Mouse (Mus musculus): Measurements from ENCODE around the gene Slc38a6. TPM values are rescaled to one million over a fixed set of nuclear protein-coding genes. Genes with fewer than 3 reads are reported as not detected.

The Slc38a6 gene
- polyA plus RNA-seq, 1 experiment from 2014 or later: 10.4 TPM

DNA sequence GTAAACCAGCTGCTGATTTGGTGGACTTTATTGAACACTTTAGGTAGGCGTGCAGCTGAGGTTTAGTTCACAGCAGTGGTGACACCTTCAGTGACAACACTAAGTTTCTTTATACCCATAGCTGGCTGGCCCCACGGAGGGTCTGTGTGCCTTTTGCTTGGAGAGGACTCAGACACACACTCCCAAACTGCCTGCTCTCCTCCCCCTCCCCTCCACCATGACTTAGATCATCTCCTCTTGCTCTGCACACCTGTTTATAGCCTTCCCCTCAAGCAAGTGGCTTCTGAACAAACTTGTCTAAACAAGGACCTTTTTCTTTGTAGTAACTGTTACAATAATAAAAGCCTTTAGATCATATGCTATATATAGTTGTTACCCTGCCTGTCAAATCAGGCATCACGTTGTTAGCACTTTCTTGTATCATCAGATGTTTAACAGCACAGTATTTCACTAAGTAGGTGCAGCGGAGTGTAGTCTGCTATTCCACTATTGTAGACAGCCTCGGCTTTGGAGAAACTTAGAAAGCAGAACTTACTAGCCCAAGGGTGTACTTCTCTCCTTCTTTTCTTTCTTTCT, 115.6 kb downstream of the Slc38a6 start:
- no peak overlapping the region for H3K9ac ChIP-seq (replicated peaks)
- no peaks in the 10 kb centered on the region for H3K9me3 ChIP-seq
- H3K27me3 ChIP-seq: no peaks in the 10 kb centered on the region
- H3K36me3 ChIP-seq: no peaks in the 10 kb centered on the region
- ATAC-seq: no peak
- no peak overlapping the region for H3K4me2 ChIP-seq (replicated peaks)
- no peak overlapping the region for H3K27ac ChIP-seq
- peaks cover 5% of the 10 kb centered on the region; the same call in 1 of the 2 replicates for H3K4me1 ChIP-seq (replicated peaks)
- no peak overlapping the region for H3K4me3 ChIP-seq (replicated peaks)
- 85% methylated on average over 5 of the region's 5 CpGs for WGBS

DNA sequence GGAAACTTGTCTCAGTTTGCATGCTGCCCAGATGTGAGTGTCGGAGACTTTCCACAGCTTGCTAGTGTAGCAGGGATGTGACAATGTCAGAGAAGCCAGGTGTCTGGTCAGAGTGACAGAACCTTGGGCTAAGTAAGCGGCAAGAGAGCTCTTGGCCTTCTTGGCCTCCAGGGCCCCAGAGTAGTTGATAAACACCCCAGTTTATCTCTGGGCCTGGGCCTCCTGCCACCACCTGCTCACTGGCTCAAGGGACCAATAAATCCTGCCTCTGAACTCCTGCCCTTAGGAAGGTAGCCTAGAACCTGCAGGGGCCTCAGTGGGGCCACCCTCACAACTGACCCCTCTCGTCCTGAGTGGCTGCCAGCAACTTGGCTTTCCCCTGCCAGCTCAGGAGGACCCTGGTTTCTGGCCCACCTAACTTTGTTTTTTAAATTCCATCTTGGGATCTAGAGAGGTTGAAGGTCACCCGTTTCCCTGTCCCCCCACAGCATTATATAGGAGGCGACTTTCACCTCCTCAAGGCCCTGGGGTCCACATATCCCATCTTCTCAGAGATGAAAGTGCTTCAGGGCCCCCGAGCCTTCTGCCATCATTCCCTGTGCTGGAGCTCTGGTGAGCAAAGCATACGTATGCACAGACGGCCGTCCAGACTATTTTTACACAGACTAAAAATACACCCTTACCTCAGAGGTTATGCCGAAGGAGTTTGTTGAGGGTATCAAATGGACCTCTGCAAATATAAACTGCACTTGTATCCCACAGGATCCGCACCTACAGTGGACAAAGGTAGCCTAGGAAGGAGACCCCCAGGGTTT, 116.5 kb downstream of the Slc38a6 start:
- H3K9ac ChIP-seq (replicated peaks): no peak overlapping the region
- H3K9me3 ChIP-seq: no peaks in the 10 kb centered on the region
- no peaks in the 10 kb centered on the region for H3K36me3 ChIP-seq
- H3K27me3 ChIP-seq: no peaks in the 10 kb centered on the region
- no peak overlapping the region for H3K4me3 ChIP-seq (replicated peaks)
- no peak overlapping the region for H3K4me2 ChIP-seq (replicated peaks)
- peaks cover 5% of the 10 kb centered on the region; the same call in 1 of the 2 replicates for H3K4me1 ChIP-seq (replicated peaks)
- WGBS: 89% methylated on average over 11 of the region's 11 CpGs
- no peak overlapping the region for H3K27ac ChIP-seq
- no peak for ATAC-seq

Other genes starting within 250 kb of the Slc38a6 start
- 0.64 and 0.70 TPM in 2 replicates for gene Six1, start 232.9 kb upstream of the Slc38a6 start, polyA plus RNA-seq (2015; fragmentation: Nextera tagmentation; extraction: Ambion mirVana)
- gene Six4, start 173.3 kb upstream of the Slc38a6 start, polyA plus RNA-seq (2015; fragmentation: Nextera tagmentation; extraction: Ambion mirVana): 0.37 and 0.61 TPM in 2 replicates
- 18.8 and 19.2 TPM in 2 replicates for gene Mnat1, start 163.1 kb upstream of the Slc38a6 start, polyA plus RNA-seq (2015; fragmentation: Nextera tagmentation; extraction: Ambion mirVana)
- gene Trmt5, start 69 bp upstream of the Slc38a6 start, polyA plus RNA-seq (2015; fragmentation: Nextera tagmentation; extraction: Ambion mirVana): 16.5 and 17.6 TPM in 2 replicates